Mouse (Mus musculus): ENCODE data around the gene 4931422A03Rik. TPM values are rescaled to one million over a fixed set of nuclear protein-coding genes. Genes with fewer than 3 reads are reported as not detected.

4931422A03Rik gene
- polyA plus RNA-seq (2014; fragmentation: Illumina TruSeq; extraction: RNeasy Lipid Tissue Mini Kit (QIAGEN cat#74804); ENCODE audit: insufficient read depth, low read depth, low replicate concordance) = not detected

GRCm38 (mm10) chr2:104028139-104028723 is at the start of gene 4931422A03Rik:
Gene 4931422A03Rik (minus strand): TSS chr2:104028361.

DNA sequence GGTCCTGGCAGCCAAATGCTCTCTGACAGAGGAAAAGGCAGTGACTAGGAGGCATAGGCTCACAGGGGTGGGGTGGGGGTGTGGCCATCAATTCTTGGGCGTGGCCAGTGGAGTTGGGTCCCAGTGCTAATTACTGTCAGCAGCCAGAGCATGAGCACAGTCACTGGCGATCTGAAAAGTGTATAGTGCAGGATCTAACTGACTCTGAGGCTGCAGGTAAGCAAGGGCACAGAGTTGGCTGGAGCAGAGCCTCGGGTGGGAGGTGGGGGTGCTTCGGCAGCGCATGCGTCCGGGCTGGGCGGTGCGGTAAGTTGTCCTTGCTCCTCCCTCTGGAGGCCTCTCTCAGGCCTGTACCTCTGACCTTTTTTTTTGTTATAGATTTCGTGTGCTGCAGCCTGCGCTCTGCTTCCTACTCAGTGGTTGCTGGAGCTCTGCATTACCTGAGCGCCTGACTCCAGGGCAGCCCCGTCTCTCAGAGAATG is 41.6 kb upstream of the 4931422A03Rik start, which contains the start of gene Cd59b:
Gene Cd59b, plus strand, starts transcription at position 146 of the 482 bp plus-strand sequence.

GRCm38 (mm10) chr2:104068450-104068849 is 40.3 kb upstream of the 4931422A03Rik start, which contains the start of gene Gm10799:
Gene Gm10799 (minus strand): TSS chr2:104068550.

DNA sequence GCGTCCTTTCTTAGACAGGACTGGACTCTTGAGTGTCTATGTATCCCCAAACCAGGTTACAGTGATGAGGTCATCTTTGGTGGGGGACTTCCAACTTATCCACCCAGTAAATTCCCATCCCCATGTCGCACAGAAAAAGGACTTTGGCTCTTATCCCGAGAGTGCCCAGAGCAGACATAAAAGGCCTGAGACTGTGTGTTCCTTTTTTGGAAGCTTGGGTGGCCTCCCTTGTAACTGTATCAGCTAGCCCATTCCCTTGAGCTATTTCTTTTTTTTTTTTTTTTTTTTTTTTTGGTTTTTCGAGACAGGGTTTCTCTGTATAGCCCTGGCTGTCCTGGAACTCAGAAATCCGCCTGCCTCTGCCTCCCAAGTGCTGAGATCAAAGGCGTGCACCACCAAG is 37.4 kb upstream of the 4931422A03Rik start, which contains the start of gene Gm10912:
Gene Gm10912, plus strand, starts transcription at position 301 of the 400 bp plus-strand sequence.

DNA sequence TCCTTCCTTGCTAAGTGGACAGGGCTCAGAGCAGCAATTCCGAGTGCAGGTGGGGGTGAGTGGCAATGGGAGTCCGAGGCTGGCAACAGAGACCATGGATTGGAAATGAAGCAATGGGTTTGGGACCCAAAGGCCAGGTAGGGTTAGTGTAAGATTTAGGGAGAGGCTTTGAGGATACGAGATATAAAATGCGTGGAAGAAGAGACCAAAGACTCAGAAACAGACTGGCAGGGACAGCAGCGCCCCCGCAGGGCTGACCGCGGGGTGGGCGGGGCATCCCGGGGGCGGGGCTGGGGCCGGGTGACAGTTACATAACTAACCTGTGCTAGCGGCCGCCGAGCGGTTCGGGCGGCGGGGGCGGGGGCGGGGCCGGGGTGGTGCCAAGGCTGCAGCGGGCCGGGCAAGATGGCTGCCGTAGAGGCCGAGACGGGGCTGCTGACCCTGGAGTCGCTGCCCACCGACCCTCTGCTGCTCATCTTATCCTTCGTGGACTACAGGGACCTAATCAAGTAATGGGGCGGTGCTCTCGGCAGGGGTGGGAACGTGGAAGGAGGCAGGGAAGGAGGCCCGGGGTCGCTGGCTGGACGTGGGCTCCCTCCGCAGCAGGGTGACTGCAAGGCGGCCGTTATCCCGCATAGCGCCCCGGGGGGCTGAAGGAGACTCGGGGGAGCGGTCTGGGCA is 563 bp downstream of the 4931422A03Rik start, which contains the start of gene Fbxo3:
Gene Fbxo3, plus strand, starts transcription at position 264 of the 681 bp plus-strand sequence.

GRCm38 (mm10) chr2:103957649-103958546 is 70.3 kb downstream of the 4931422A03Rik start, which contains the start of gene Lmo2:
Gene Lmo2 (plus strand): TSS chr2:103957986.

Other genes starting within 250 kb of the 4931422A03Rik start
- gene Caprin1, start 230.7 kb downstream of the 4931422A03Rik start, polyA plus RNA-seq (2014; fragmentation: Illumina TruSeq; extraction: RNeasy Lipid Tissue Mini Kit (QIAGEN cat#74804); ENCODE audit: insufficient read depth, low read depth, low replicate concordance) = 49.7 TPM
- 49.0 TPM for gene Lmo2, start 70.4 kb downstream of the 4931422A03Rik start, polyA plus RNA-seq (2014; fragmentation: Illumina TruSeq; extraction: RNeasy Lipid Tissue Mini Kit (QIAGEN cat#74804); ENCODE audit: insufficient read depth, low read depth, low replicate concordance)
- gene Fbxo3, start 640 bp downstream of the 4931422A03Rik start, polyA plus RNA-seq (2014; fragmentation: Illumina TruSeq; extraction: RNeasy Lipid Tissue Mini Kit (QIAGEN cat#74804); ENCODE audit: insufficient read depth, low read depth, low replicate concordance) = 19.9 TPM
- gene Gm10912, start 37.5 kb upstream of the 4931422A03Rik start, polyA plus RNA-seq (2014; fragmentation: Illumina TruSeq; extraction: RNeasy Lipid Tissue Mini Kit (QIAGEN cat#74804); ENCODE audit: insufficient read depth, low read depth, low replicate concordance) = not detected
- gene Gm10799, start 40.2 kb upstream of the 4931422A03Rik start, polyA plus RNA-seq (2014; fragmentation: Illumina TruSeq; extraction: RNeasy Lipid Tissue Mini Kit (QIAGEN cat#74804); ENCODE audit: insufficient read depth, low read depth, low replicate concordance) = not detected
- 6.0 TPM for gene Cd59b, start 41.5 kb upstream of the 4931422A03Rik start, polyA plus RNA-seq (2014; fragmentation: Illumina TruSeq; extraction: RNeasy Lipid Tissue Mini Kit (QIAGEN cat#74804); ENCODE audit: insufficient read depth, low read depth, low replicate concordance)
- 17.5 TPM for gene Cd59a, start 67.4 kb upstream of the 4931422A03Rik start, polyA plus RNA-seq (2014; fragmentation: Illumina TruSeq; extraction: RNeasy Lipid Tissue Mini Kit (QIAGEN cat#74804); ENCODE audit: insufficient read depth, low read depth, low replicate concordance)
- not detected for gene A930018P22Rik, start 94.4 kb upstream of the 4931422A03Rik start, polyA plus RNA-seq (2014; fragmentation: Illumina TruSeq; extraction: RNeasy Lipid Tissue Mini Kit (QIAGEN cat#74804); ENCODE audit: insufficient read depth, low read depth, low replicate concordance)

Data from lung, adult 10 weeks (tissue).